Mouse (Mus musculus) kidney, embryonic 15.5 days (tissue): ENCODE results near the gene D3Ertd254e. TPM values are rescaled to one million over a fixed set of nuclear protein-coding genes. Genes with fewer than 3 reads are reported as not detected.
A peak's percentile ranks its signal among the peaks of the same experiment; 100 is the strongest.
"Not testable (repeated sequence)": the region's sequence is repeated elsewhere in the genome, so short reads cannot be mapped to it uniquely, and the experiment has no call there.

Experiments
- ATAC-seq: fragments of 200-750 bp; cut with Nextera tagmentation; replicated peaks from 2 replicates; pipeline ENCODE4 v1.8.0; 2017; ENCODE audit warnings: moderate TSS enrichment; ENCODE audit not compliant: low FRiP score
- H3K27ac ChIP-seq: fragments of 300-500 bp; sonication (generic); 2 replicates; pipeline ENCODE4 v1.5.1; 2015; ENCODE audit warnings: mild to moderate bottlenecking, inconsistent platforms
- H3K27me3 ChIP-seq: fragments of 300-500 bp; sonication (generic); 2 replicates; pipeline ENCODE4 v1.6.1; 2015; ENCODE audit warnings: inconsistent platforms
- H3K36me3 ChIP-seq: fragments of 300-500 bp; sonication (generic); 2 replicates; pipeline ENCODE4 v1.6.1; 2015; ENCODE audit warnings: inconsistent platforms
- H3K4me1 ChIP-seq: fragments of 300-500 bp; sonication (generic); 2 replicates; pipeline ENCODE4 v1.6.1; 2015; ENCODE audit warnings: inconsistent platforms
- H3K4me2 ChIP-seq: fragments of 300-500 bp; sonication (generic); 2 replicates; pipeline ENCODE4 v1.6.1; 2015; ENCODE audit warnings: moderate library complexity, mild to moderate bottlenecking, inconsistent platforms
- H3K4me3 ChIP-seq: fragments of 300-500 bp; sonication (generic); replicated peaks from 2 replicates; pipeline ENCODE4 v1.5.1; 2015; ENCODE audit warnings: mild to moderate bottlenecking, inconsistent platforms
- H3K9ac ChIP-seq: fragments of 300-500 bp; sonication (generic); 2 replicates; pipeline ENCODE4 v1.6.1; 2015; ENCODE audit warnings: mild to moderate bottlenecking, inconsistent platforms
- H3K9me3 ChIP-seq: fragments of 300-500 bp; sonication (generic); replicated peaks from 2 replicates; pipeline ENCODE4 v1.6.1; 2016; ENCODE audit warnings: inconsistent platforms
- WGBS: fragments of 180-500 bp; shearing (Covaris S2); methylation state at CpG from one replicate; pipeline ENCODE4 v1.1.7; 2015; ENCODE audit warnings: mixed read lengths; 5-methylcytosine and 5-hydroxymethylcytosine counted together
- polyA plus RNA-seq: library from polyadenylated mRNA; unstranded; fragments of >200 nt; fragmentation: Nextera tagmentation; extraction: Ambion mirVana; gene quantifications from 2 replicates; pipeline ENCODE4 v1.2.1, GENCODE M21; 2015

The D3Ertd254e gene
- 7.6 and 9.0 TPM in 2 replicates for polyA plus RNA-seq

DNA sequence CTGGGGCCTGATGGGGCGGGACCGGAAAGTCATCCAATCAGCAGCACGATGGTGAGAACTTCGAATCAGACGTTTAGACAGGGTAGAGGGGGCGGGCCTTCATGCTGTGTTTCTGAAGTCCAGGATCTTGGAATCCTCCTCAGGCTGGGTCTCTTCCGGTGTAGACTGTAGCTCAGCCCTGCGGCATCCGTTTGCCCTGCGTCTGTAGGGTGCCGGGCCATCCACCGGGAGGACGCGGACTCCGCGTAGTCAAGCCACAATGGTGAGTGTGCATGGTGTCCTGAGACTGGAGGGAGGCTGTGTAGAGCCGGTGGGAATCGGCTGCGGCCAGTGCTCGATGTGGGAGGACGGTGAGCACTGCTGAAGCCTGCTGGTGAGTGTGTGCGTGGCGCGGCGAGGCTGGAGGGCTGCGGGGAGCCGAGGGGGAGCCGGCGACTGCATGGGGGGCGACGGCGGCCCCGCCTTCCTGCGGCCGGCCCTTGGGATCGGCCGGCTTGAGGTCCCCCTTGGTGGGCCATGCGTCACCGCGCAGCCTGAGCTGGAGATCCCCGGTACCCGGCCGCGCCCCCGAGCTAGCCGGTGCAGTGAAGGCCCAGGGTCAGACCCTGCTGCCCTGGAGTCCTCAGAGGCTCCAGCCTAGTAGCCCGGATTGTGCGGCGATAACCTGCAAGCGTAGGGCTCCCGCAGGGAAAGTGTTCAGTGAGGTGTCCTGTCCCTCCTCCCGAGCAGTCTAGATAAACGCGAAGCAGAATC lies at the start of gene D3Ertd254e:
Gene D3Ertd254e, plus strand, starts transcription at position 84 of the 753 bp plus-strand sequence.
- H3K27me3 ChIP-seq, result no peaks in the 10 kb centered on the region
- no peaks in the 10 kb centered on the region for H3K36me3 ChIP-seq
- peaks cover 20% of the 10 kb centered on the region for H3K4me1 ChIP-seq
- ATAC-seq, result peak; percentile 100
- peak within 1 kb of the TSS; percentile 71 for H3K4me2 ChIP-seq
- H3K9me3 ChIP-seq, result no peaks in the 10 kb centered on the region
- peak within 1 kb of the TSS; percentile 88 for H3K9ac ChIP-seq
- peak within 1 kb of the TSS; percentile 96 for H3K4me3 ChIP-seq
- under 1% methylated on average over 46 of the region's 54 CpGs for WGBS
- H3K27ac ChIP-seq, result peak within 1 kb of the TSS; percentile 94

DNA sequence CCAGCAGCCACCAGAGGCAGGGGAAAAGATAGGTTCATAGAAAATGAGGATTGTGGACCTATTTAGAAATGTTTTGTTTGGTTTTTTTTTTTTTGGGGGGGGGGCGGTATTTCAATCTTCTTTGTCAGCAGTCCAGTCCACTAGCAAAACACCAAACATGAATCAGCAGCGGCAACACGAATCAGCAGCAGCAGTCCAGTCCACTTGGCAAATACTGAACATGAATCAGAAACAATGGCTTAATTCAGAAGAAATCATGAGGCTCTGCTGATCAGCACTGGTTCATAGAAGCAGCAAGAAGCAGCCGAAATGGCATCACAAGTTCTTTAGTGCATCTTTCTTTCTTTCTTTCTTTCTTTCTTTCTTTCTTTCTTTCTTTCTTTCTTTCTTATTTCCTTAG lies 34.7 kb upstream of the D3Ertd254e start:
- no peak overlapping the region for H3K9ac ChIP-seq
- H3K4me2 ChIP-seq, result no peak overlapping the region
- H3K4me1 ChIP-seq, result no peaks in the 10 kb centered on the region
- no peak for ATAC-seq
- 87% methylated on average over 4 of the region's 4 CpGs for WGBS
- no peaks in the 10 kb centered on the region for H3K27me3 ChIP-seq
- no peak overlapping the region for H3K4me3 ChIP-seq
- H3K36me3 ChIP-seq, result no peaks in the 10 kb centered on the region
- H3K27ac ChIP-seq, result no peak overlapping the region
- H3K9me3 ChIP-seq, result no peaks in the 10 kb centered on the region

DNA sequence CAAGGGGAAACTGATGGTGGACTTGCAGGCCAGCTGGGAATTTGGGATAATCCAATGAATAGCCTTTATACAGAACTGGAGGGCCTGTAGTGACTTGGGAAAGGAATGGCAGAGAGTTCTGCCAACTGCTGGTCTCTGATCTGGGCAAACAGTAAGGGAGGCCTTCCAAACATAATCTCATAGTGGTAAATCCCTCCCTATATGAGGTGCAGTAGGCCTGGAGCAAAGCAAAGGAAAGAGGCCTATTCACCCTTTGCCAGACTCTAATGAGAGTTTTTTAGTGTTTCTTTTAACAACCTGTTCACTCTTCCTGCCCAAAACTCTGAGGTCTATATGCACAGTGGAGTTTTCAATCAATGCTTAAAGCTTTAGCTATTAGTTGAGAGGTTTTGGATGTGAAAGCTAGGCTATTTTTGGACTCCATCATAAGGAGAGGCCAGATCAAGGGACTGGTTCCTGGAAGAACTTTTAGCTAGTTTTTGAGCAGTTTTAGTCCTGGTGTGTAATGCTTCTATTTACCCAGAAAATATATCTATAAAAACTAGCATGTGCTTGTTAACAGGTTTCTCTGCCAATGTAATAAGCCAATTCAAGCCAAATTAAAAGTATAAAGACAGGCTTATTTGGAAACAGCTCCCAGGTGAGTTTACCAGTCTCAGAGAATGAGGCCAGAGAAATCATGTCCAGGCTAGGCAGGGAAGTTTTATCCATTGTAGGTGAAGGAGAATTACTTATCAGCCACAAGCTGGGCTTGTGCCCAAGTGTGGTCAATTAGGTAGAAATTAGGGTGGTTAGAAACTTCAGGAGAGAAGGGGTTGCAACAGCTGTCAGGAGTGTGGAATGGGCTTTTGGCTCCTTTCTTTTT lies 30.9 kb upstream of the D3Ertd254e start:
- H3K9ac ChIP-seq, result no peak overlapping the region
- no peak overlapping the region for H3K4me3 ChIP-seq
- H3K27ac ChIP-seq, result no peak overlapping the region
- H3K4me2 ChIP-seq, result no peak overlapping the region
- no peaks in the 10 kb centered on the region for H3K36me3 ChIP-seq
- H3K4me1 ChIP-seq, result no peaks in the 10 kb centered on the region
- ATAC-seq, result no peak
- no peaks in the 10 kb centered on the region for H3K9me3 ChIP-seq
- no peaks in the 10 kb centered on the region for H3K27me3 ChIP-seq

DNA sequence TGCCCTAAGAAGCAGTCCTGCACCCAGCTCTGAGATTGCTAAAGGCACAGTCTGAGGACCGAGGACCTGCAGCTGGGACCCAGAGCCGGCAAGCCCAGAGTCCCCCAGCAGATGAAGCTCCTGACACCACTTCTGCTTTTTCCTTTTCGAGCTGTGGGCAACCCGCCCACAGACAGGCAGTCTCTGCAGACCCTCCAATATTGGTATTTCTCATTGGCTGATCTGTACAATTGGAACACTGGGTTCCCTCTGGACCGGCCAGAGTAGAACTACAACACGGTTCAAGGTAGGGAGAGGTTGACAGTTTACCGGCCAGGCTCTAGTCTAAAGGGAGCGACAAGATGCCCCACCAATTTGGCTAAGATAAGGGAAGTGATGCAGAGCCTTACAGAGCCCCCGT lies 24.6 kb upstream of the D3Ertd254e start:
- not testable (repeated sequence) for H3K4me3 ChIP-seq, H3K4me1 ChIP-seq, H3K27me3 ChIP-seq, H3K9me3 ChIP-seq, H3K4me2 ChIP-seq, H3K9ac ChIP-seq, H3K36me3 ChIP-seq, H3K27ac ChIP-seq, ATAC-seq
- WGBS, result 95% methylated on average over 9 of the region's 9 CpGs

DNA sequence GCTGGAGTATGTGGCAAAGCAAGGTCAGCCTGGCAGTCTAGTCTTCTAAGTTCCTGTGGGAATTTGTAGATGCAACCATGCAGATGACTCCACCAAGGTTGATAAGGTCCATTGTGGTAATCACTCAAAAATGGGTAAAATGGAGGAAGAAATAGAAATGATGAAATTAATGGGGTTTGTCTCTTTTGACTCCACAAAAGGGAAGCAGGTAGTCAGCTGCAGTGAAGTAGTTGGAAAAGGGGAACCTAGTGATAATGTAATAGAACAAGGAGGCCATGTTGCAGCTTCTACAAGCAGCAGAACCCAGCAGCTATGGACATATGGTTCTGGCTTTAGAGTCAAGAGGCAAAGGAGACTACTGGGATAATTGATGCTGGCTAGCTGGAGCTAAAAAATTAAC lies 14.7 kb upstream of the D3Ertd254e start:
- Histone ChIP-seq H3K4me3 (no peak overlapping the region), H3K36me3 (no peaks in the 10 kb centered on the region), H3K27me3 (no peaks in the 10 kb centered on the region), H3K4me1 (no peaks in the 10 kb centered on the region), H3K9me3 (no peaks in the 10 kb centered on the region), H3K27ac (no peak overlapping the region), H3K9ac (no peak overlapping the region), H3K4me2 (no peak overlapping the region)
- ATAC-seq, result no peak

DNA sequence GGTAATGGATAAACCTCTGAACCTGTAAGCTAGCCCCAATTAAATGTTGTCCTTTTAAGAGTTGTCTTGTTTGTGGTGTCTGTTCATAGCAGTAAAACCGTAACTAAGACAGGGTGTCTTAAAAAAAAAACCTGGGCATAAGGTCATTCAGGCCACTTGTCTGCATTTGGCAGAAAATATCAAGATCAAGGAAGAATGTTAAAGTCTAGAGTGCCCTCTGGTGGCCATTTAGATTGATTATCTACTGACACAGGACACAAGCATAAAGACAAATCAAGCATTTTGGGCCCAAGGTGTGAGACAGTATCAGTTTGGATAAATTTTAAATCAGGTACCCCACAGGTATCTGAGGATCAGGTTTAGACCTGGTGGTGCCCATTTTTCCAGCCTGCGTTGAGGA lies 13.3 kb upstream of the D3Ertd254e start:
- no peak for ATAC-seq
- no peaks in the 10 kb centered on the region for H3K9me3 ChIP-seq
- H3K4me2 ChIP-seq, result no peak overlapping the region
- H3K4me1 ChIP-seq, result no peaks in the 10 kb centered on the region
- H3K4me3 ChIP-seq, result no peak overlapping the region
- no peak overlapping the region for H3K27ac ChIP-seq
- no peak overlapping the region for H3K9ac ChIP-seq
- WGBS, result 45% methylated on average over 2 of the region's 2 CpGs
- no peaks in the 10 kb centered on the region for H3K36me3 ChIP-seq
- H3K27me3 ChIP-seq, result no peaks in the 10 kb centered on the region

DNA sequence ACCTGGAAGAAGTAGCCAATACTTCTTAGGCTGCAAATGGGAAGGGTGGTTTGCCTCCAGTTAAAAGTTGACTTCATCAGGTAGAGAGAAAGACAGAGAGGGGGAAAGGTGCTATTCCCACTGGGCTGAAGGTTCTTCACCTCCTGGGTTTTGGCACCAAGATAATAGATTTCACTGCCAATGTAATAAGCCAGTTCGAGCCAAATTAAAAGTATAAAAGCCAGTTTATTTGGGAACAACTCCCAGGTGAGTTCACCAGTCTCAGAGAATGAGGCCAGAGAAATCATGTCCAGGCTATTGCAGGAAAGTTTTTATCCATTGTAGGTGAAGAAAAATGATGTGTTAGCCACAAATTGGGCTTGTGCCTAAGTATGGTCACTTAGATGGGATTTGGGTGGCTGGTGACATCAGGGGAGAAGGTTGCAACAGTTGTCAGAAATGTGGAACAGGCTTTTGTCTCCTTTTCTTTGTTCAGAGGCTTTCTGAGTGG lies 12.6 kb upstream of the D3Ertd254e start:
- no peaks in the 10 kb centered on the region for H3K9me3 ChIP-seq
- no peak overlapping the region for H3K9ac ChIP-seq
- H3K4me1 ChIP-seq, result no peaks in the 10 kb centered on the region
- no peaks in the 10 kb centered on the region for H3K27me3 ChIP-seq
- WGBS, result 81% methylated on average over 1 of the region's 1 CpGs
- no peak overlapping the region for H3K4me2 ChIP-seq
- no peak overlapping the region for H3K27ac ChIP-seq
- no peaks in the 10 kb centered on the region for H3K36me3 ChIP-seq
- H3K4me3 ChIP-seq, result no peak overlapping the region
- ATAC-seq, result no peak

DNA sequence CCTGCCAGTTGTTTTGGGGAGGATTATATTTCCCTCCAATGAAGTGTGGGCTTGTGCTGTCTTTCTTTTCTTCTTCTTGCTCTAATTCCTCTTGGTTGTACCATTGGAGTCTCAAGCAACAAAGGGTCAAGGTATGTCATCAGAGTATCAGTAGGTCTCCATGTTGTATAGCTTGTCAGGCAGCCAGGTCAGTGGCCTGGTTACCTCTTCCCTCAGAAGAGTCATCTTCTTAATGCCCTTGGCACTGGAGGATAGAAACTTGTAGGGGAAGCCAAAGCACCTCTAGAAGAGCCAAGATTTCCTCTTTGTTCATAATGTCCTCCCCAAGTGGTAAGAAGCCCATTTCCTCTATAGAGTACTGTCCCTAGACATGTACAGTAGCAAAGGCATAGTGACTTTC lies 11.8 kb upstream of the D3Ertd254e start:
- H3K4me3 ChIP-seq, result no peak overlapping the region

DNA sequence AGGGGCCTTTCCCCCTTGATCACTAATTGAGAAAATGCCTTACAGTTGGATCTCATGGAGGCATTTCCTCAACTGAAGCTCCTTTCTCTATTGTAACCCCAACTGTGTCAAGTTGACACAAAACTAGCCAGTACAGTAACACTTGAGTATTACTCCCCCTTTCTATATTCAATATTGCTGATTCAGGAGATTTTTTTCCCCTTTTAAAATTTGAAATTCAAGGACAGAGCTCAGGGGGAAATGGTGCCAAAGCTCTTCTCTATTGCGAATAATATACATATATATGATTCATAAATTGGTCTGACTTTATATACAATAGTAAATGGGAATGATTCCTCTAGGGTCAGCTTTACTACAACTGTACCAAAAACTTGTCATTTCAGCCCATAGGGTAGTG lies 282 bp upstream of the D3Ertd254e start:
- Histone ChIP-seq H3K4me2 (peak overlapping the region; percentile 71), H3K27me3 (no peaks in the 10 kb centered on the region), H3K4me1 (peaks cover 20% of the 10 kb centered on the region), H3K27ac (no peak overlapping the region), H3K4me3 (peak overlapping the region; percentile 96), H3K9ac (no peak overlapping the region), H3K36me3 (no peaks in the 10 kb centered on the region), H3K9me3 (no peaks in the 10 kb centered on the region)
- ATAC-seq, result no peak
- 17% methylated on average over 1 of the region's 1 CpGs for WGBS

More for the DNA sequence above, 11.8 kb upstream of the D3Ertd254e start:
- Histone ChIP-seq H3K9ac (no peak overlapping the region), H3K4me2 (no peak overlapping the region), H3K36me3 (no peaks in the 10 kb centered on the region), H3K27me3 (no peaks in the 10 kb centered on the region), H3K27ac (no peak overlapping the region), H3K4me1 (no peaks in the 10 kb centered on the region), H3K9me3 (no peaks in the 10 kb centered on the region)
- ATAC-seq, result no peak

DNA sequence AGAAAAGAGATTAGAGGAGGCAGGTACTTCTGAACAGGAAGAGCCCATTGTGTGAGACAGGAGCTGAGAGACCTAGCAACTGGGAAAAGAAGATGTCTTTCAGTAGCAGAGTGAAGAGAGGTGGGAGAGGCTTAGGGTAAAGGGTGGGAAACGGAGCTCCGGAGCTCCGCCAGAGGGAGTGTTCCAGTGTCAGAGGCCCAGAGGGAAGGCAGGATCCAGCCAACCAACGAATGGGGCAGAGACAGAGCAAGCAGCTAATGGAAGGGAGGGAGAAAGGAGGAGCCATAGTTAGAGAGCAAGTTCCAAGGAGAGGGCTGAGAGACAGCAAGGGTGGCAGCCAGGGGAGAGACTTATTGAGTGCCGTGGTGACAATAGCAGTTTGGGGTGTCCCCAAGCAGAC lies 4.5 kb downstream of the D3Ertd254e start:
- Histone ChIP-seq H3K36me3 (peaks cover 11% of the 10 kb centered on the region), H3K9ac (no peak overlapping the region), H3K4me2 (no peak overlapping the region), H3K27me3 (no peaks in the 10 kb centered on the region), H3K4me1 (peaks cover 20% of the 10 kb centered on the region), H3K4me3 (no peak overlapping the region), H3K9me3 (peaks cover 7% of the 10 kb centered on the region; the same call in 1 of the 2 replicates), H3K27ac (no peak overlapping the region)
- 16% methylated on average over 5 of the region's 5 CpGs for WGBS
- ATAC-seq, result no peak

DNA sequence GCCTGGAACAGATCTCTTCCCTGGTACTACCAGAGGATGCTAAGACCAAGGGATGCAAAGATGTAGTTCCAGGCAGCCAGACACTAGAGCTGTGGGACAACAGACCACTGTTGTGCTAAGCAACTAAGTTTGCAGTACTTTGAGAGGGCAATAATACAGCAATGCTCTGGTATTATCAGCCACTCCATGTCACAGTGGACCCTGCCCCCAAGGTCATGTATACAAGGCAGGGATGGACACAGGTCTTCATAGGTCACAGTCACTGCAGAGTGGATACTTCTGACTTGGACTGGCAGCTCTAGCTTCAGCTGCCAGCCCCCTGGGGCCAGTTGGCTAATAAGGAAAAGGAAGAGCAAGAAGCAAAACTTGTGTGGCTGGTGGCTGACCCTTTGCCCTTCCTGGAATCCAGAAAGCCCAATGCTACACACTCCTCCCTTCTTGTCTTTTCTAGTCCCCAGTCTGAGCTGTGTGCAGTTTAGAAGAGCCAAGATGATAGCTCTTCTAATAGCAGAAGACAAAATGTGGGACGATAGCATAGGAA lies 19.9 kb downstream of the D3Ertd254e start:
- Histone ChIP-seq H3K4me3 (no peak overlapping the region), H3K4me1 (no peaks in the 10 kb centered on the region), H3K4me2 (no peak overlapping the region), H3K27ac (no peak overlapping the region), H3K9me3 (no peaks in the 10 kb centered on the region), H3K9ac (no peak overlapping the region), H3K36me3 (peaks cover 35% of the 10 kb centered on the region), H3K27me3 (no peaks in the 10 kb centered on the region)
- WGBS, result 85% methylated on average over 1 of the region's 1 CpGs
- ATAC-seq, result no peak

DNA sequence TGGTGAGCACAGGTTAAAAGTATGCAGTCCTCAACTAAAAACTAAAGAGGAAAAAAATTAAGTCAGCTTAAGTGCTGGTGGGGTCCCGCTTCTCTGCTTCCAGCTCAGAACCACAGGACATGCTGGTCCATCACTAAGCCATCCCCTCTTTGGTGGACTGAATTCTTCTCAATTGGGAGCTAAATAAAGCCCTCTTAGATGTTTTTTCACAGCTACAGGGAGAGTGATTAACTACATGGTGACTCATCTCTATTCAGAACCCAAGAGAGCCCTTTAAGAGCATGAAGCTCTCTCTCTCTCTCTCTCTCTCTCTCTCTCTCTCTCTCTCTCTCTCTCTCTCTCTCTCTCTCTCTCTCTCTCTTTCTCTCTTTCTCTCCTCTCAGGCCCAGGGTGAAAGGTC lies 20.5 kb downstream of the D3Ertd254e start:
- Histone ChIP-seq H3K4me1 (no peaks in the 10 kb centered on the region), H3K27me3 (no peaks in the 10 kb centered on the region), H3K4me3 (no peak overlapping the region), H3K36me3 (peaks cover 29% of the 10 kb centered on the region), H3K4me2 (no peak overlapping the region), H3K9me3 (no peaks in the 10 kb centered on the region), H3K9ac (no peak overlapping the region), H3K27ac (no peak overlapping the region)
- 94% methylated on average over 1 of the region's 1 CpGs for WGBS
- no peak for ATAC-seq
